Mouse (Mus musculus): ENCODE results near the gene Cldn15. TPM values are rescaled to one million over a fixed set of nuclear protein-coding genes. Genes with fewer than 3 reads are reported as not detected.
A peak's percentile ranks its signal among the peaks of the same experiment; 100 is the strongest.
"Not testable (repeated sequence)": the region's sequence is repeated elsewhere in the genome, so short reads cannot be mapped to it uniquely, and the experiment has no call there.

Gene Cldn15
- polyA plus RNA-seq, 1 experiment, result 0.33 TPM

DNA sequence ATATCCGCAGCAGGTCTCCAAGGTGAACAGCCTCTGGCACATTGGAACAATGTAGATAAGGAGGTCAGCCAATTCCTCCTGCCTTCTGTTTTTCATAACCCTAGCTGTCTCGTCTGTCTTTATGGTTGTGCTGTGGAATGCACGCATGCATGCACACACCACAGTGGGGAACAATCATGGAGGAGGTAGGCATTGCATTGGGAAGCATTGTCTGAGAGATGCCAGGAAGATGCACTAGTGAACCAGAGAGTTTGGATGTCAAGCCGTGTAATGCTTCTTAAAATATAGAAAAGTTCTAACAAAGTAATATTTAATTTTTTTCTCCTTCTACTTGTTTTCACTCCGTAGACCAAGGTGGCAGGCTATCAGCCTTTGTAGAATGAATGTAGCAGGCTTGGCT is 33.5 kb upstream of the Cldn15 start:
- no peak overlapping the region for H3K27ac ChIP-seq (ENCODE audit: insufficient read depth, low read length)
- H3K4me3 ChIP-seq (ENCODE audit: insufficient read depth, low read length), result no peak overlapping the region
- TF ChIP-seq CTCF (IDR thresholded peaks at IDR 0.05; ENCODE audit: extremely low read depth, insufficient read depth, low read length) (no peak), POLR2A (IDR thresholded peaks at IDR 0.05; ENCODE audit: extremely low read depth, insufficient read depth, low read length) (no peak)
- no peaks in the 10 kb centered on the region; the same call in 1 of the 2 replicates for H3K4me1 ChIP-seq (ENCODE audit: control insufficient read depth, insufficient read depth, low read length)

GRCm38 (mm10) chr5:136933930-136934329 is 32.5 kb upstream of the Cldn15 start:
- no peaks in the 10 kb centered on the region; the same call in 1 of the 2 replicates for H3K4me1 ChIP-seq (ENCODE audit: control insufficient read depth, insufficient read depth, low read length)
- no peak for TF ChIP-seq CTCF (IDR thresholded peaks at IDR 0.05; ENCODE audit: extremely low read depth, insufficient read depth, low read length)
- no peak for TF ChIP-seq POLR2A (IDR thresholded peaks at IDR 0.05; ENCODE audit: extremely low read depth, insufficient read depth, low read length)
- no peak overlapping the region for H3K4me3 ChIP-seq (ENCODE audit: insufficient read depth, low read length)
- H3K27ac ChIP-seq (ENCODE audit: insufficient read depth, low read length), result no peak overlapping the region

- Histone ChIP-seq H3K4me1 (ENCODE audit: control insufficient read depth, insufficient read depth, low read length) (no peaks in the 10 kb centered on the region), H3K4me3 (ENCODE audit: insufficient read depth, low read length) (no peak overlapping the region), H3K27ac (ENCODE audit: insufficient read depth, low read length) (no peak overlapping the region)
- TF ChIP-seq POLR2A (IDR thresholded peaks at IDR 0.05; ENCODE audit: extremely low read depth, insufficient read depth, low read length) (no peak), CTCF (IDR thresholded peaks at IDR 0.05; ENCODE audit: extremely low read depth, insufficient read depth, low read length) (peak; percentile 39; the same call in 1 of the 2 replicates)
Measured at GRCm38 (mm10) chr5:136935905-136936695, 30.3 kb upstream of the Cldn15 start.

DNA sequence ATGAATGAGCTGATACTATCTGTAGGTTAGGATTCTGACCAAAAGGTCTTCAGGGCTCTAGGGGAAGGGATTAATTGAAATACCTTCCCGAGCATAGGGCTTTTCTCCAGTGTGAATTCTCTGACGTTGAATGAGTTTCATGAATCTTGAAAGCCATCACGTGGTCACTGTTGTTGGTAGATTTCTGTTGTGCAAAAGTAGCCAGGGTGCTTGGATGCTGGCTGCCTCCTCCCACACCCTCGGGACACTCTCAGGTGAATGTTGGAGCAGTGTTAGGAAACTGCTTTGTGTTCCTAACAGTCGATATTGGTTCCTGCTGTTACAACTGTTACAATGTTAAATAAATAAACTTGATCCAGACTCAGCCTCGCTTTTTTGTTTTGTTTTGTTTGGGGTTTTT is 29.7 kb upstream of the Cldn15 start:
- H3K4me3 ChIP-seq (ENCODE audit: insufficient read depth, low read length), result no peak overlapping the region
- no peak overlapping the region for H3K27ac ChIP-seq (ENCODE audit: insufficient read depth, low read length)
- H3K4me1 ChIP-seq (ENCODE audit: control insufficient read depth, insufficient read depth, low read length), result no peaks in the 10 kb centered on the region
- TF ChIP-seq POLR2A (IDR thresholded peaks at IDR 0.05; ENCODE audit: extremely low read depth, insufficient read depth, low read length), result no peak
- no peak for TF ChIP-seq CTCF (IDR thresholded peaks at IDR 0.05; ENCODE audit: extremely low read depth, insufficient read depth, low read length)

GRCm38 (mm10) chr5:136937621-136938020 is 28.8 kb upstream of the Cldn15 start:
- Histone ChIP-seq H3K4me1 (ENCODE audit: control insufficient read depth, insufficient read depth, low read length) (no peaks in the 10 kb centered on the region), H3K4me3 (ENCODE audit: insufficient read depth, low read length) (no peak overlapping the region), H3K27ac (ENCODE audit: insufficient read depth, low read length) (no peak overlapping the region)
- no peak for TF ChIP-seq POLR2A (IDR thresholded peaks at IDR 0.05; ENCODE audit: extremely low read depth, insufficient read depth, low read length)

- H3K27ac ChIP-seq (ENCODE audit: insufficient read depth, low read length), result no peak overlapping the region
- no peak for TF ChIP-seq POLR2A (IDR thresholded peaks at IDR 0.05; ENCODE audit: extremely low read depth, insufficient read depth, low read length)
- TF ChIP-seq CTCF (IDR thresholded peaks at IDR 0.05; ENCODE audit: extremely low read depth, insufficient read depth, low read length), result peak; percentile 34; the same call in 1 of the 2 replicates
- H3K4me1 ChIP-seq (ENCODE audit: control insufficient read depth, insufficient read depth, low read length), result no peaks in the 10 kb centered on the region
- no peak overlapping the region for H3K4me3 ChIP-seq (ENCODE audit: insufficient read depth, low read length)
Measured at GRCm38 (mm10) chr5:136939284-136939683, 27.1 kb upstream of the Cldn15 start.

DNA sequence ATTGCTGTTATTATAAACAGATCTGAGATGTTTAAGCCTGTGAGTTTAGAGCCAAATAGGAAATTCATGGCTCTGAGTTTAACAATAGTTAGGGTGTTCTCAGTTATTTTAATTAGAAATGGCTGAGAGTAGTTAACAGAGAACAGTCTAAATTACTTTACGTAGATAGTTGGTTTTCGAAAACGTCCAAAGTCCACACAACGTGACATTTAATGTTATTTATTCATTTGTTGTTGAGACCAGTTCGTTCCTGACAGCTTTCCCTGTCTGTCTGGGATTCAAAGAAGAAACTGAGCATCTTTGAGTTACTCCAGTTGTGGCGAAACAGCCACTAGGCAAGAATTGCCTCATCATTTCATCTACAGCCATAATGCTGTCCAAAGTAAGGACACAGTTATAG is 26.4 kb upstream of the Cldn15 start:
- not testable (repeated sequence) for H3K4me3 ChIP-seq (ENCODE audit: insufficient read depth, low read length); H3K27ac ChIP-seq (ENCODE audit: insufficient read depth, low read length); H3K4me1 ChIP-seq (ENCODE audit: control insufficient read depth, insufficient read depth, low read length)

DNA sequence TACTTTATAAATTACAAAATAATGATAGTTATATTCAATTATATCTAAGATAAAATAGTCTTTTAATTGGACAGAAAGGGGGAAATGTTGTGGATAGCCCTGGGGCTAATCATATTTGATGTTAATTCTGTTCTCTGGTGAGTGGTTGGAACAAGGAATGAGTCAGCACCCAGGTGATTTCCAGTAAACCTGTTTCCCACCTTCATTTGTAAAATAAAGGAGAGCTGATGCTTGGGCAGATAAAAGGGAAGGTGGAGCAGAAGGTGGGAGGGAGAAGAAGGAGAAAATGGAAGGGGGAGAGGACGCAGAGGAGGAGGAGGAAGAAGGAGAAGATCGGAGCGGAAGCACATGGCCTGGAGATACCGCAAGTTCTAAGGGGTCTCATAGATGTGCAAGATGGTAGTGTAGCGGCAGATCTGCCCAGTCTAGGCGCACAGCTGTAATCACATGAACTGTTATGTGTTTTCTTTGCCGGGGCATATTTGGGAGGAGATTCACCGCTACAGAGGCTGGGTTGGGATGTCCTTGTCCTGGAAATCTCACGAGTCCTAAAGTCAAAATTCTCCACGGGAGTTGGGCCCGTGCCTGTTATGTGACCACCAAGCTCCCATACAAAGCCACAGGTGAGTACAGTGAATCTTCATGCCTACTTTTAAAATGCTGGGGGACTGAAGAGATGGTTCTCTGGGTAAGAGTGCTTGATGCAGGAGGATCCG is 25.4 kb upstream of the Cldn15 start:
- H3K4me3 ChIP-seq (ENCODE audit: insufficient read depth, low read length), result no peak overlapping the region
- no peak for TF ChIP-seq POLR2A (IDR thresholded peaks at IDR 0.05; ENCODE audit: extremely low read depth, insufficient read depth, low read length)
- TF ChIP-seq CTCF (IDR thresholded peaks at IDR 0.05; ENCODE audit: extremely low read depth, insufficient read depth, low read length), result no peak
- no peak overlapping the region for H3K27ac ChIP-seq (ENCODE audit: insufficient read depth, low read length)
- H3K4me1 ChIP-seq (ENCODE audit: control insufficient read depth, insufficient read depth, low read length), result no peaks in the 10 kb centered on the region

GRCm38 (mm10) chr5:136942781-136943180 is 23.6 kb upstream of the Cldn15 start:
- TF ChIP-seq CTCF (IDR thresholded peaks at IDR 0.05; ENCODE audit: extremely low read depth, insufficient read depth, low read length), result no peak
- TF ChIP-seq POLR2A (IDR thresholded peaks at IDR 0.05; ENCODE audit: extremely low read depth, insufficient read depth, low read length), result no peak
- no peak overlapping the region for H3K27ac ChIP-seq (ENCODE audit: insufficient read depth, low read length)
- no peaks in the 10 kb centered on the region for H3K4me1 ChIP-seq (ENCODE audit: control insufficient read depth, insufficient read depth, low read length)
- no peak overlapping the region for H3K4me3 ChIP-seq (ENCODE audit: insufficient read depth, low read length)

- Histone ChIP-seq H3K4me3 (ENCODE audit: insufficient read depth, low read length) (no peak overlapping the region), H3K27ac (ENCODE audit: insufficient read depth, low read length) (no peak overlapping the region), H3K4me1 (ENCODE audit: control insufficient read depth, insufficient read depth, low read length) (no peaks in the 10 kb centered on the region)
- TF ChIP-seq CTCF (IDR thresholded peaks at IDR 0.05; ENCODE audit: extremely low read depth, insufficient read depth, low read length), result no peak
- no peak for TF ChIP-seq POLR2A (IDR thresholded peaks at IDR 0.05; ENCODE audit: extremely low read depth, insufficient read depth, low read length)
Measured at GRCm38 (mm10) chr5:136943382-136943781, 23.0 kb upstream of the Cldn15 start.
